Mouse (Mus musculus) 3T3-L1 (cell line): ENCODE measurements around the gene Cox4i2.
A peak's percentile ranks its signal among the peaks of the same experiment; 100 is the strongest.

Experiments
- DNase-seq: peaks from one replicate; pipeline ENCODE4 v3.0.0-alpha.2; 2015; ENCODE audit warnings: low read depth, low spot score

The Cox4i2 gene

DNA sequence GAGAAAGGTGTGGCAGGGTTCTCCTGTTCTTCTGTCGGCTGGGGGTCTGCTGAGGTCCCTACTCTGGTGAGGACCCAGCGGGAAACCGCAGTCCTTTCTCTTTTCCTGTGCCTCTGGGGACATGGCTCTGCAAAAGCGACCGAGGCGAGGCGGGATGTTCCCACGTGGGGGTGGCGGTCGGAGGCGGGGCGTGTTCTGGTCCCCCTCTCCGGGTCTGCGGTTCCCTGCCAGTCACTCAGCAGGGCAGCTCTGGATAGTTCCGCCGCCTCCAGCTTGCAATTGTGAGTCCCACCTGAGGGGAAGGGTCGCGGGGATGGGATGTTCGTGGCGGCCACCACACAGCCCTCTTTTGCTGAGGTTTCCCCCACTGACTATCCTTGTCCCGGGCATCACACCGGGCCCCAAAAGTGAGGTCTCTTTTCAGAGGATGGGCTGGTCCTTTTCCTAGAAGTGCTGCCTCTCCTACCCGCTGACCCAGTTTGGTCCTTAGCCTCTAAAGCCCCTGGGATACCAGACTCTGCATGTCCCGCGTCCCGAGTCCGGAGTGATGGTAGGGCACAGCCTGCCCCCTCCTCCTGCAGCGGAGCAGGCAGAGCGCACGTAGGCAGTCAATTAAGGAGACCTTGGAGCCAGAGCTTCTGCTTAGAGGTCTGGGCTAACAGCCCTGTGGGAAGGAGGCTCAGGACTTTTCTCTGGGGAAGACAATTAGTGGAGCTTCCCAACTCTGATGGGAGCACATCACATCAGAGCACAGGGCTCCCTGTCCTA is at the start of gene Cox4i2:
Cox4i2 (plus strand) TSS at position 230 of the 768 bp plus-strand sequence.
- DNase-seq, result no peak

DNA sequence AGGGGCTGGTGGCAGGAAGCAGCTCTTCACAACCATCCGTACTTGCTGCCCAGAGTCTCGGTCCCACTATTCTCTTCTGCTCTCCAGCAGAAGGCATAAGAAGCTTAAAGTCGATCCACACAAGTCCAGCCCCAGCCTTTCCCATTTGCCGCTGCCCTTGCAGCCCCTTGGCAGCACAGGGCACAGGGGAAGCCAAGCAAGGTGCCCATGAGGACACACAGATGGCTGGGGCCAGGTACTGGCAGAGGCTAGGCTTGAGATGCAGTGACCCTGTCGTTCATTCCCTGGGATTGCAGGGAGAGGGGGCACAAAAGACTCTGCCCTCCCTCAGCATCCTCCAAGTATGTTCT is 49.7 kb upstream of the Cox4i2 start:
- DNase-seq, result no peak

DNA sequence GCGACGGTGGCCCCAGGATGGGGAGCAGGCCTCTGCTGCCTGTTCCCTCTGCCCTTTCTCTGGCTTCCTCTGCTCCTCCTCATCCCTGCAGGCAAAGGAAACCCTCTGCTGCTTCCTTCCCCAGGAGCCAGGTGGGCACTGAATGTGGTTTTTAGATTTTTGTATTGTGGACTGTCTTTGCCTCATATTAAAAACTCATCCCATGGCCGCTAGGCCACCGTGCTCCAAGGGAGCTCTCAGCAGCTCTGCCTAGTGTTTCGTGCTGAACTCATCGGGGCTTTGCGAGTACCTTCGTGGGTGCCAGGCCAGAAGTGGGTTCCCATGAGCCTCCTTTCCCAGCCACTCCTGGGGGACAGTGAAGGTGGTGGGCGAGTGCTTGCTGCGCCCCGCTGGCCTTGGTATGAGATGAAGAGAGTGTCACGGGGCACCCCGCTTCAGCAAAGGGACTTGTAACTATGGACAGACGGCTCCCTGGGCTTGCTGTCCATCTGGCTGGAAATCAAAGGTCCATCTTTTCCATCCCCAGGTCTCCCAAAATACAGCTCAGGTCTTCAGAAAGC is 49.1 kb upstream of the Cox4i2 start:
- no peak for DNase-seq

- peak; percentile 92 for DNase-seq
Observed at GRCm38 (mm10) chr2:152705993-152706571, 47.9 kb upstream of the Cox4i2 start.

DNA sequence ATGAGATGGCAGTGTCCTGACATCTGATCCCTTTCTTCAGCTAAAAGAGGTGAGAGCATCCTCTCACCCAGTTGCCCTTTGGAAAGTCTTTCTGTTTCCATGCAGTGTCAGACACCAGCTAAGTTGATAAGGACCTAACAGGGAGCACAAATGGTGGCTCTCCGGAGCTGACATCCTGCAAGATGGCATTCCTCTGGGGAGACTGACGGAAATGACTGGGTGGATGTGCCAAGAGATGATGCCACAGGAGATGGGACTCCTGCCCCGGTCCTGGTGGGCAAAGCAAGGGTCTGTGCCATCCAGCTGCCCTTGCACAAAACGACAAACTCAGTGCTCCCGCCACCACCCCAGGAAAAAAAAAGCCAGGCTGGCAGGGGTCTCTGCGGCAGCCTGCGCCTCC is 46.8 kb upstream of the Cox4i2 start:
- DNase-seq, result peak; percentile 47

GRCm38 (mm10) chr2:152707627-152708026 is 46.3 kb upstream of the Cox4i2 start:
- DNase-seq, result peak; percentile 80

DNA sequence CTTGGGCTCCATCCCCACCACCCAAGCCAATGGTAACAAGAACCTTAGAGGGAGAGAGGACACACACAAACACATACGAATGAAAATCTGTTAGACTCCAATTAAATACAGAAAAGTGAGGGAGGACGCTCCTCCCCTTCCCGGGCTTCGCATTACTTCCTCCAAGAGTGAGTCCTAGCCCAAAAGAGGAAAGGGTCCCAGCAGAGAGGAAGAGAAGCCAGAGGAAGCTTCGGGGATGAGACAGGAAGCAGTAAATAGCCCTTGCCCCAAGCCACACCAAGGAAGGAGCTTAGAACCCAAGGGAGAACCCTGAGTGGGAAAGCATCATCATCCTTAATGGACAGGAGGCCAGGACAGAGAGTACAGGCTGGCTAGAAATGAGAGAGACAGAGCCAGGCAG is 44.9 kb upstream of the Cox4i2 start:
- no peak for DNase-seq

DNA sequence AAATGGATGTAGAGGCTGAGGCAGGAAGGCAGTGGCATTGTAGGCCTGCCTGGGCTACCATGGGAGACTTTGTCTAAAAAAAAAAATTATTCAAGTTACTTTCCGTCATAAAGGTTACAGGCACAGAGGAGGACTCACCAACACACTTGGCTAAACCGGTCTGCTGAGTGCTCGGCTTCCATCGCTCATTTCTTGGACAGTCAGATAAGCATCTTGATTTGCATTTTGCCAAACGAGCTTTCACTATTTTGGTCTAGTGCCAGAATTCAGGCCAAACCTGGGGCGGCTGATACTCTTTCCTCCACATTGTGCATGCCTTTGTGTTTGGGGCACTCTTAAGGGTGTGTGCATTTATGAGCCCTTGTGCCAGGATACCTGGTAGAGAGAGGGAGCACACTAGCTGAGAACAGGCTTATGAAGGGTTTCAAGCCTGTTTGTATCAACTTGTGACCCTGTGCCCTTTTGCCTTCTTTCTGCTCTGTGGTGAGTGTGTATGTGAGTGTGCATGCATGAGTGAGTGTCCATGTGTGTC is 37.7 kb upstream of the Cox4i2 start:
- no peak for DNase-seq

DNA sequence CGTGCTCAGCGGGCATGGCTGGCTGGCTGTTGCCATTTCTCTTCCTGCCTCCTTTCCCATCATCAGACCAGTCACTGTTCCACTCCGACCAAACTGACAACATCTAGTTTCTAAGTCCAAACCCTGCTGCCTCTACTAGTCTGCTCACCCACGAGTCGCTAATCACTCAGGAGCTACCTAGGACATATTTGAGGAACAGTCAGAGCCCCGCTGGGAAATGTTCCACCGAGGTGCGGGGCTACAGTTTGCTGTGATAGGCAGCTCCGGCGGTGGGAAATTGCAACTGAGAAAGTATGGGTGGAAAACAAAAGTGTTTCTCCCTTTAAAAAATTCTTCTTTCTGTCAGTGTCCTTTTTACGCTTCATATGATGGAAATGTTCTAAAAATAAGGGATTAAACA is 36.3 kb upstream of the Cox4i2 start:
- DNase-seq, result no peak

DNA sequence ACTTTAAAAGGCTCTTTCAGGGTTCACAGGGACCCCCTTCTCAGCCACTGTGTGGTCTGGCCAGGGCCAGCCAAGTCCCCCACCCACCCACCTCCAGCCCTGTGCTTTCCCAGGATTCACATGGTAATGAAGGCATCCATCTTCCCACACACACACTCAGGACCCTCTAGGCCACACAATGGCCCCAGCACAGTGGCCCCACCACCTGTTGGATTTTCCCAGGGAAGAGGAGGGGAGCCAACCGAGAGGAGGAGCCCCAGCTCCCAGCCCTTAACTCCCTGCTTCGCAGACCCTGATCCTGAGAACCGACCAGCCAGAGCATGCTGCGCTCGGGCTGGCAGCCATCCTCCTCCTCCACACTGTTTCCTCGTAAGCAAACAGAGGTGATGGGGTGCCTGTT is 35.9 kb upstream of the Cox4i2 start:
- DNase-seq, result no peak

DNA sequence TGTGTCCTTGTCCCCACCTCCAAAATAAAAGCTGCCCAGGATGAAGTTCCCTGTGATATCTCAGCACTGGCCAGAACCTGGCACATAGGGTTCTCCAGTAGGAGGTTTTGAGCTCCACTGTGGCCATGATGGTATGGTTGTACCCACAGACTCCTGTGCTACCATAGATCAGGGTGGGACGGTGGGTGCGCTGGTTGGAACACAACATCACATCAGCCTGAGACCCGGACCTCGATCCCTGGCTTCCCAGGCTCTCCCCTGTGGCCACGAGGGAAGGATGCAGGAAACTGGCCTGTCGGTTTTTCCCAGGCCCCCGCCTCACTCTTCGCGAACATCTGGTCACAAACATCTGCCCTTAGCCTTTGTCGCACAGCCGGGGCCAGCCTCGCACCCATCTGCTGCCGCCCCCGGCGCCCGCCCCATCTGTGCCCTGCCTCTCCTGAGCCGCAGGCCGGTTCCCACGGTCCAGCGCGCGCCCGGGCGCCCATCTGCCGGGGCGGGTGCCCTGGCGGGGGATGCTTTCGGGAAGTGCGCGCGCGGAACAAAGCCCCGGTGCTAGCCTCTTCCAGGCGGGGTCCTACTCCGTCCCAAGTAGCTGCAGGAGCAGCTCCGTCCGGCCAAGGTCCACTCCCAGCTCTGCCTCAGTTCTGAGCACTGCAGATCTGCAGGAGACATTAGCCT is 30.2 kb upstream of the Cox4i2 start:
- DNase-seq, result no peak

GRCm38 (mm10) chr2:152724332-152724723 is 29.6 kb upstream of the Cox4i2 start:
- DNase-seq, result no peak

GRCm38 (mm10) chr2:152725178-152725750 is 28.7 kb upstream of the Cox4i2 start:
- no peak for DNase-seq

DNA sequence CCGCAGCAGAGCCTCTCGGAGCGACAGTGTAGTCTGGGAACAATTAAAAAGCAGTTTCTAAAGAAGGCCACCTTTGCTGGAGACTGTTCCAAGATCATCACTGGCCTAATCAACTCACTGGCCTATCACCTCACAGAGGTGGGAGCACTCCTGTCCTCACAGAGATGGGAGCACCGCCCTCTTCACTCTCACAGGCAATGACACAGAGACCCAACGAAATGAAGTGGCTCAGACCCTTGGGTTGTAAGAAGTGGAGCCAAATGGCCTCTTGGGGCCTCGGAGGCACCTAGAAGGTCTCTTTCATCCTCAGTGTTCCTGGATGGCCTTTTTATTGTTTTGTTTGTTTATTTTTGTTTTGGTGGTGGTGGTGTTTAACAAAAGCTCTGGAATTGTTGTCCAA is 27.8 kb upstream of the Cox4i2 start:
- DNase-seq, result no peak

GRCm38 (mm10) chr2:152726751-152727335 is 27.1 kb upstream of the Cox4i2 start:
- peak; percentile 75 for DNase-seq

GRCm38 (mm10) chr2:152727795-152728510 is 26.0 kb upstream of the Cox4i2 start:
- peak; percentile 52 for DNase-seq

DNA sequence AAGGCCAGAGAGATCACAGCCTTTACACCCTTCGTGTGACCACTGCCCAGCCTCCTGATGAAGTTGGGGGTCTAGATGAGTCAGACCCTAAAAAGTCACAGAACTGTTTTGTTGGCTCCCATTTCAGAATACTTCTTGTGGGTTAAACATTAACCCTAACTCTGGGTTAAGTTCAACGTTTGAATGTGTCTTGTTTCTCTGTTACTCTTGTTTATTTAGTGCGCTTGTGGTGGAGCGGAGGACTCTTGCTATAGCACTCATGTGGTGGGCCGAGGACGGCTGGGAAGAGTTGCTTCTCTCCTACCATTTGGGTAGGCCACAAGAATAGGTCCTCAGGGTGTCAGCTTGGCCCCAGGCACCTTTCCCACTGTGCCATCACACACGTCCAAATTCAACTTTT is 25.4 kb upstream of the Cox4i2 start:
- DNase-seq, result peak; percentile 24

GRCm38 (mm10) chr2:152729013-152729635 is 24.8 kb upstream of the Cox4i2 start:
- no peak for DNase-seq

GRCm38 (mm10) chr2:152729636-152730020 is 24.3 kb upstream of the Cox4i2 start:
- DNase-seq, result peak; percentile 96

DNA sequence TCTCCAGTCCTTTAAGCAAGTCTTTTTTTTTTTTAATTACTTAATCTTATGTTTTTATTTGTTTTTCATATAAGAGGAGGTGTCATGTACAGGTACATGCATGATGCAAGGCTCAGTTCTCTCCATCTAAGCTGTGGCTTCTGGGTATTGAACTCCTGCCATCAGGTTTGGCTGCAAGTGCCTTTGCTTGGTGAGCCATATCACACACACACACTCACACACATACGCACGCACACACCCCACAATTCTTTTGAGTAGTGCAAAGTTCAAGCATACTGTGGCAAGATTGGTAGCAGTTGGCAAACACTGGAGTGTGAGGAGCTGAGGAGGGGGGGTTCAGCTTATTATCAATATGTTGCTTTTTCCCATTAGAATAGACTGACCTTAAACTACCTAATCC is 20.8 kb upstream of the Cox4i2 start:
- DNase-seq, result no peak

GRCm38 (mm10) chr2:152734501-152734900 is 19.5 kb upstream of the Cox4i2 start:
- DNase-seq, result no peak
